Mouse (Mus musculus): ENCODE results near the gene Sytl3. TPM values are rescaled to one million over a fixed set of nuclear protein-coding genes. Genes with fewer than 3 reads are reported as not detected.
"Not testable (repeated sequence)": the region's sequence is repeated elsewhere in the genome, so short reads cannot be mapped to it uniquely, and the experiment has no call there.

Gene Sytl3
- polyA plus RNA-seq, 1 experiment = 0.30 TPM

DNA sequence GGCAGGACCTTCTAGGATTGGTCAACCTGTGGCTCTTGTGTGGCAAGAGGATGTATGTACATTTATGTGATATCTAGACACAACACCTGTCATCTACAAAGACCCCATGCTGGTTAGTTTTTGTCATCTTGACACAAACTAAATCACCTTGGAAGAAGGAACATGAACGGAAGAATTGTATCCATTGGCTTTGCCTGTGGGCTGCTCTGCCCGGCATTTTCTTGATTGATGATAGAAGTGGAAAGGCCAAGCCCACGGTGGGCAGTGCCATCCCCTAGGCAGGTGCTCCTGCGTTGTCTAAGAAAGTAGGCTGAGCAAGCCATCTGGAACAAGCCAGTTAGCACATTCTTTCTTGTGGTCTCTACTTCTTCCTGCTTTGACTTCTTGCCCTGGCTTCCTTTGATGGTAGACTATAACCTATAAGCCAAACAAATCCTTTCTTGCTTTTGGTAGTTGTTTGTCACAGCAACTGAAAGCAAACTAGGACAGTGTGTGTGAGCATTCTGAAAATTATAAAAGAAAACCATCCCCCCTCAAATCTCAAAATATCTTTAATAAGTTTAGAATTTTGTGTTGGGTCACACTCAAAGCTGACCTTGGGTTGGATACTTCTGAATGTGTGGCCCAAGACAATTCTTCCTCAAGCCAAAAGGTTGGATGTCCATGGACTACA lies 27.5 kb downstream of the Sytl3 start:
- not testable (repeated sequence) for DNase-seq (ENCODE audit: extremely low spot score in 1 of 2, low spot score in 1 of 2)

DNA sequence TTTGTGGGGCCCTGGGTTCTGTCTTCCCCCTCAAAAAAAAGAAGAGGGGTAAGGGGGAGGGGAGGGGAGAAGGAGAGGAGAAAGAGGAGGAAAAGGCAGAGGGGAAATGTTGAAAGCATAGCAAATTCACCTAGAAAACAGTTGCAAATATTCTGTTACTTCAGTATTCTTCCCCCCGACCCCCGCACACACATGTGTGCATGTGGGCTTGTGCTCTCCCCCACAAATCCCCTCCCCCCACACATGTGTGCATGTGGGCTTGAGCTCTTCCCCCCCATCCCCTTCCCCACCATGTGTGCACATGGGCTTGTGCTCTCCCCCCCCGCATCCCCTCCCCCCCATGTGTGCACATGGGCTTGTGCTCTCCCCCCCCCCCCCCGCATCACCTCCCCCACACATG lies 30.5 kb downstream of the Sytl3 start:
- DNase-seq (ENCODE audit: extremely low spot score in 1 of 2, low spot score in 1 of 2) = not testable (repeated sequence)

DNA sequence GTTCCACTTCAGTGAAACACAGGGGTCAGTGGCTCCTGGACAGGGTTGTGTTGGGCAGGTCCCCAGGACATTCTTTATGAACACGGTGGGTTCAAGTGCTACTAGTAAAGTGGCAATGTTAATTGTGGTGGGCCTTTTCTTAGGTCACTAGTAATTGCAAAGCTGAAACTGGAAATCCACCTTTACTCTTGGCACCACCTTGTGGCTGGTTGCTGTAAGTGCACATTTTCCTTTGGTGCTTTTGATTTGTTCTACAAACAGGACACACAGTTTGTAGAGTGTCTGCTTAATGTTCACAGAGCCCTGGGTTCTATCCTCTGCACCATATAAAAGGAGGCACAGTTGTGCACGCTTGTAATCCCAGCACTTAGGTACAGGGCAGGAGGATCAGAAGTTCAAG lies 32.7 kb downstream of the Sytl3 start:
- peak; percentile 71 to 98 for DNase-seq (ENCODE audit: extremely low spot score in 1 of 2, low spot score in 1 of 2)

DNA sequence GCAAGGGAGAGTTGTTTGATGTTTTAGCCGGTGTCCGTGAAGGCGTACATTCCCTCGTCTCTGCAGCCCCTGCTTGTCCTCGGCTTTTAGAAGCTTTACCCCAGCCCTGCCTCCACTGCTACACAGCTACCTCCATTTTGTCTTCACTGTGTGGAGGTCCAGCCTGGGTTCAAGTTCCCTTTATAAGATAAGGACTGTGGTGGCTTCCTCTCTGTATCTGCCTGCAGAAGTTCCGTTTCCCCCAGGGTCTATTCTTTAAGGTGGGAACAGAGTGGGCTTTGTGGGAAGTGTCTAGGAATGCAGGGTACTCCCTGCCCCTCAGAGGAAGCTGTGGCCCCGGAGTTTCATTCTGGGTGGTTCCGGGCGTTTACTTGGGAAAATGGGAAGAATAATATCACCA lies 36.8 kb downstream of the Sytl3 start:
- DNase-seq (ENCODE audit: extremely low spot score in 1 of 2, low spot score in 1 of 2) = not testable (repeated sequence)

DNA sequence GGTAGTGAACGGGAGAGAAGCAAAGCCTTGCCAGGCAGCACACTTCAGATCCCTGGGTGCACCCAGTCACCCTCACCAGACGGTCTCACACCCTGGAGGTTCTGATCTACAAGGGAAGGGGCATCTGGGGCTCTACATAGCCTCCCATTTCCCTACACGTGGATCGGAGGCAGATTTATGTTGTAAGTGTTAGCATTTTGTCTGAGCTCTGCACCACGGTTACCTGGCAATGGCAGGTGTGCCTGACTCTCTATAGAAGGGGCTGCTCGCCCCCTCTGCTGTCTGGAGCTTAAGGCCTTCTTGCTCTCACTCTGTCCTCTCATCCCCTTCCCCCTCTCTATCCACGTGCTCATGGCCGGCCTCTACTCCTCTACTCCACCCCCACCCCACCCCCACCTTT lies 37.6 kb downstream of the Sytl3 start:
- DNase-seq (ENCODE audit: extremely low spot score in 1 of 2, low spot score in 1 of 2) = not testable (repeated sequence)

DNA sequence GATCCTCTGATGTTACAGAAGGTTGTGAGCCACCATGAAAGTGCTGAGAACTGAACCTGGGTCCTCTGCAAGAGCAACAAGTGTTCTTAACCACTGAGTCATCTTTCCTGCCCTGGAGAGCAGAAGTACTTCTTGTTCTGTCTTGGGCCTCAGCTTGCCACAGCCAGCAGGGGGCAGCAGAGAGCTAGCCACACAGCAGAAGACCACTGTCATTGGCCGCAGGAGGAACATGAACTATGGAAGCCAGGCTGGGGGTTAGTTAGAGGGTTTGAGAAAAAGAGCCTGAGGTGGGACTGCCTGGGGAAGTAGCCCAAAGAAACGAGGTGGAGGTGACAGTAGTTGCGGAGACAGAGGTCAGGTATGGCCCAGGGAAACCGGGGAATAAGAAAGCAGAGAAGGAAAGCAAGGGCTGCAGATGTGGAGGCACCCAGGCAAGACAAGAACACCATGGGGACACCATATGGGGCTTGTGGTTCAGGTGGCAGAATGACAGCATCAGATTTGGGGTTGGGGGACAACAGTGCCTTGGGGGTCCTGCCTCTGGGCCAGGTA lies 38.4 kb downstream of the Sytl3 start:
- DNase-seq (ENCODE audit: extremely low spot score in 1 of 2, low spot score in 1 of 2) = peak; percentile 58 to 77

DNA sequence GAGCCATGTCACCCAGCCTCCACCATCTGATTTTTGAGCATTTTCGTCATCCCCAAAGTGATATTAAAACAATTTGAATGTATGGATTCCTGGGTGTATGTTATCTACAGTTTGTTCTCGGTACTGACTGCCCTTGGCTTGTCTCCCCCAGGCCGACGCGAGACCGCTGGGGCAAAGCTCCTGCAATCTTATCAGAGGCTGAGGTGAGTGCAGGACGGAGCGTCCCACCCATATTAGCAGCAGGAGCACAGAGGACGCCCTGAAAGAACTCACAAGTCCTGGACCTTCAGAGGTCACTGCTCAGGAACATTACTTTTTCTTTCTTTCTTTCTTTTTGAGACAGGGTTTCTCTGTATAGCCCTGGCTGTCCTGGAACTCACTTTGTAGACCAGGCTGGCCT lies 40.6 kb downstream of the Sytl3 start:
- DNase-seq (ENCODE audit: extremely low spot score in 1 of 2, low spot score in 1 of 2) = not testable (repeated sequence)

DNA sequence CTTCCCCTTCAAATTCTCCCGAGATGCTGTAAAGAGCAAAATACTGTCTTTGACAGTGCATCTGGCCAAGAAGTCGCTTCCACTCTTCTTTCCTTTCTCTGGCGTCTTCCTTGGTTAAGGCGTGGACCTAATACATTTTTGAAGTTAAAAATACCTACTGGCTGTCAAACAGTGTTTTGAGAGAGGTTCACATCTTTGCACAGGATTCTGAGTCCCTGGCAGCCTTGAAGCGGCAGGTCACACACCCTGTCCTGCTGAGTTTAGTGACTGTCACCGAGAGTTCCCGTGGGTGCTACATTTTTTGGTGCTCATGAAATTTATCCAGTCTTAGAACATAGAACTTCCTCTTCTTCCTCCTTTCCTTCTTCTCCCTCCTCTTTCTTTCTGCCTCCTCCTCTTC lies 41.2 kb downstream of the Sytl3 start:
- not testable (repeated sequence) for DNase-seq (ENCODE audit: extremely low spot score in 1 of 2, low spot score in 1 of 2)

DNA sequence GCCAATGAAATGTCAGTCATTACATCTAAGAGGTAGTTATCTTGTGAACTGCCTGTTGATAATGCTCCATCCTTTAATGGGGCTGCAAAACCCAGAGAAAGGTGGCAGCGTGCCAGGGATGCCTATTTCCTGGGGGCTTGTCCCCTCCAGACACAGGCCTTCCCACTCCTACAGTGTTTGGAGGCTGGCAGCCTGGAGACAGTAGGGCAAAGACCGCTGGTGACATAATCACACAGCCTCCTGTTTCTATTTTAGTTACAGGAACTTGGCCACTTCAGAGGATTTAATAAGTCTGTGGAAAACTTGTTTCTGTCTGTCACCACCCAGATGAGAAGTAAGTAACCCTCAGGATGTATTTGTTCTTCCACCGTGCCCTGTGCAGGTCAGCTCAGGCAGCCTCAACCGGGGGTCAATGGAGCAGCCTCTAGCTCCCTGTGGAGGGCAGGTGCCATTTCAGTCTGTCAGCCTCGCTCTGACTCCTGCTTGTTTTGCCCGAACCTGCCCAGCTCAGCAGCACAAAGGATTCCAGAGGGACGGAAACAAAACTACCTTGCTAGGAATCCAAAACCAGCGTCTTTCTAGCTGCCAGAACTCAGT lies 43.8 kb downstream of the Sytl3 start:
- not testable (repeated sequence) for DNase-seq (ENCODE audit: extremely low spot score in 1 of 2, low spot score in 1 of 2)

DNA sequence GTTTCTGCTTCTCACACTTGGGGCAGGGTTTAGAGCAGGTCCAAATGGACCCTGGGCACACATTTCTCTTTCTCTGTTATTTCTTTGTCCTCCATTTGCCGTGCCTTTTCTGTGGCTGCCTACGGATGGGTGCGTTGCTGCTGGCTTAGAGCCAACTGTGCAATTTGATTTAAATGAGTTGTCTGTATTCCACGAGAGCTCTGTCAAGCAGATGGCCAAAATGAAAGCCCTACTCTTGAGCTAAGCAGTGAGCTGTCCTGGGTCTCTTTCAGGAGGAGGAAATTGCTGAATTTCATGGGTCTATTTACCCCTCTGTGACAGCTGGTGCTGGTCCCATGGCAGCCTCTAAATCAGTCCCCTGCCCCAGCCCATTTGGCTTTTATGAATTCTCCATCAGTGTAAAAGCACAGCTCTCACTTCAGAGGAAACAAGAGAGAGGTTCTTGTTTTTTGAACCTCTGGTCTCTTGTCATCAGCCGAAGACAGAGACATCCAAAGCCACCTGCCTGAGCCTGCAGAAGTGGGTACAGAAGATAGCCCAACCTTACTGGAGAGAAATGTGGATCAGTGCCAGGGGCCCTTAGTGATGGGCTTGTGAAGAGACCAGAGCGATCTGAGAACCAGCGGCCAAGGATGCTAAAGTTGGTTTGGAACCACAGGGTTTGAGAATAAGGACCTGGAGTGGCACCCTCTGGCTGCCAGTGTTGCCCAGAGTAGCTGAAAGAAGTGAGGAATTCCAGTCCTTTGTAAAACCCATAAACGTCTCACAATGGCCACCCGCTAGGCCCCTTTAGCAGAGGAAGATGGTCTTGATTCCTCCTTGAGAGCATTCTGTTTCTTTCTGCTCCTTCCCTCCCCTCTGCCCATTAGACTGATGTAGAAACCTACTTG lies 44.7 kb downstream of the Sytl3 start:
- DNase-seq (ENCODE audit: extremely low spot score in 1 of 2, low spot score in 1 of 2) = not testable (repeated sequence)

DNA sequence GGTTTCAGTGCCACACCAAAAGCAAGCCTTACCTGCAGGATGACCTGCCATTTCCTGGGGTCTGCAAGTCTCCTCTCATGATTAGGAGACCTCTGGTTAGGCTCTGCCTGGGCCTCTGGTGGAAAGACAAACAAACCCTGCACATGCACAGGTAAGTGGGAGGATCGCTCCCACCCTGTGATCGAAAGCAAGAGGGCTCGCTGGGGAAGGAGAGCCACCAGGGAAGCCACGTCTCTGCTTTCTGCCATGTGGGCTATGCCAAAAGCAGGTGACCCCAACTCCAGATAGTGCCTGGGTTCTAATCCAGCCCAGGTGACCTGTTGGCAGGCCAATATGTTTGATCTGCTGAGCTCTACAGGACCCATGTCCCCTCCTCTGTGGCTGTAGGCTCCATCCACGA lies 47.6 kb downstream of the Sytl3 start:
- DNase-seq (ENCODE audit: extremely low spot score in 1 of 2, low spot score in 1 of 2) = not testable (repeated sequence)

DNA sequence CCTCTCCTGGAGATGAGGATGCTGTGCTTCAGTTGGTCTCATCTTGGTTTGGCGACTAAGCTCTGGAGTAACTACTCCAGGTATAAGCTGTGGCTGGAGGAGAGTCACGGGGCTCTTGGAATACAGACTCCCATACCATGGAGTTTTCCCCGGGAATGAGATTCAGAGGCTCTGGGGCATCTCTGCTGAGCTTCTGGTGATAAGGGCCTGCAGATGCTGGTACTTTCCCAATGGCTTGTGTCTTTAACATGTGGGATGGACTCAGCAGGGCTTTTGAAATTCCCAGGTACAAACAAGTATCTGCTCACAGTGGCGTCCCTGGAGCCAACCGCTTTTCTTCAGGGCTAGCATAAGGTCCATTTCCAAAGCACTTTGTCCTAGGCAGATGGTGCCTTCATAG lies 48.5 kb downstream of the Sytl3 start:
- DNase-seq (ENCODE audit: extremely low spot score in 1 of 2, low spot score in 1 of 2) = not testable (repeated sequence)

DNA sequence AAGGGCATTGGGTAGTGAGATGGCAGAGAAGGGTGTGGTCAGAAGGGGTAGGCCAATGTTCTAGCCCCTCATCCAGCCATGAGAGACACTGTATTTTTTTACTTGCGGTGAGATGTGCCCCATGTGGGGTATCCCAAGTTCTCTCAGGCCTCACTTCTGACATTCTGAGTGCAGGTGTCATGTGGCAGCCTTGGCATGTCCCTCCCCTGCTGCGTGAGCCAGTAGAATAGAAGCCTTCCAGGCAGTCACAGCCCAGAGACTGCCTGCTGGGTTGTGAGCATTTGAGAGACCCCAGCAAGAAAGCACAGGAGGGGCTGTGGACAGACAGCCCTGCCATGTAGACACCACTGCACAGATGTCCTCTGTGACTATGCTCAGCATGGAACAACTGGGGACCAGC lies 49.3 kb downstream of the Sytl3 start:
- DNase-seq (ENCODE audit: extremely low spot score in 1 of 2, low spot score in 1 of 2) = not testable (repeated sequence)

DNA sequence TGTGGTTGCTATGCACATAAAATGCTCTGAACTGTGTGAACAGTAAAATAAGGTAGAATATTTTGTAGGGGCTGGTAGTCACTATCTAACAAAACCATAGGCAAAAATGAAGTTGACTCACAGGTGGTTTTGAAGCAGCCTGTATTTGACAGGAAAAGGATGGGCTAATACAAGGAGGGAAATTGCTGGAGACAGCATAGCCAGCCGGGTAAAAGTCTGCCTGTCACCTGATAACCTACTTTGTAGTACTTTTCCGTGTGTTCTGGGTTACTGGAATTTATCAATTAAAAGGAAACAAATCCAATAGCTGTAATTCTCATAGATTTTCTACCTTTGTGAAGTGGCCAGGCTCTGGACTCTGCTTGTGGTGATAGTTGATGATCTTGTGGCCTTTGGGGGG lies 54.6 kb downstream of the Sytl3 start:
- not testable (repeated sequence) for DNase-seq (ENCODE audit: extremely low spot score in 1 of 2, low spot score in 1 of 2)

DNA sequence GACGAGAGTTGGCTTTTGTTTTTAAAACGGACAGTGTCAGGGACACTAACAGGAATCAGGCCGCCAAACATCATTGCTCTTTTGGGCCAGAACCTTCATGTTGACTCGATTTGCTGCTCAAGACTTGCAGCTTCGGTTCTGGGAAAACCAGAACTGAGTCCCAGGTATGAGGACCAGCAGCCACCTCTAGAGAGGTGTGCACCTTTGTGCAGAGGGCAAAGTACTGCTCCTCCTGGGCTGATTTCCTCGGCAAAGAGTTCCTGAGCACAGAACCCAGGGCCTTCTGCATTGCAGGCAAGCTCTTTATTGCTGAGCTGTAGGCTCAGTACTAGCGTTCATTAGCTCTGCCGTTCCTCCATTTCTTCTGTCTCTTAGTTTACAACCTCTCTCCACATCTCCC lies 55.1 kb downstream of the Sytl3 start:
- not testable (repeated sequence) for DNase-seq (ENCODE audit: extremely low spot score in 1 of 2, low spot score in 1 of 2)

DNA sequence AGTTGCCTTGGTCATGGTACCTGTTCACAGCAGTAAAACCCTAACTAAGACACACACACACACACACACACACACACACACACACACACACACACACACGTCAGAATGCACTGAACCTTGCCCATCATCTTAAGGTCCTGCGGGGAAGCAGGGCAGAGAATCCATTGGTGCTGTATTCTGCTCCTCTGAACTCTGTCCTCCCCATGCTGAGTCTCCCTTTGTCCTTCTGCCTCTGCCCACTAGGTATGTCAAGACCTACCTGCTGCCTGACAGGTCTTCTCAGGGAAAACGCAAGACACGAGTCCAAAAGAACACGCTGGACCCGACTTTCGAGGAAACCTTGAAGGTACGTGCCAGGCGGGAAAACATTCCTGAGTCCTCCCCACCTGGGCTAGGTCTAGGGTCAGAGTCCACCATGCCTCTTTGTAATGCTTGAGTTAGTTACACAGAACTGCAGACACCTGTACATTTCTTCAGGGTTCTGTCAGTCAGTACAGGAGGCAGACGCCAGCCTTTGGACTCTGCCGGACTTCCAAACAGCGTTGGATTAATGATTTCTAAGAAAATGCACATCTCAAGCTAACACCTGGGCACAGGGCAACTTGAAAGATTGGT lies 69.2 kb downstream of the Sytl3 start:
- no peak for DNase-seq (ENCODE audit: extremely low spot score in 1 of 2, low spot score in 1 of 2)

DNA sequence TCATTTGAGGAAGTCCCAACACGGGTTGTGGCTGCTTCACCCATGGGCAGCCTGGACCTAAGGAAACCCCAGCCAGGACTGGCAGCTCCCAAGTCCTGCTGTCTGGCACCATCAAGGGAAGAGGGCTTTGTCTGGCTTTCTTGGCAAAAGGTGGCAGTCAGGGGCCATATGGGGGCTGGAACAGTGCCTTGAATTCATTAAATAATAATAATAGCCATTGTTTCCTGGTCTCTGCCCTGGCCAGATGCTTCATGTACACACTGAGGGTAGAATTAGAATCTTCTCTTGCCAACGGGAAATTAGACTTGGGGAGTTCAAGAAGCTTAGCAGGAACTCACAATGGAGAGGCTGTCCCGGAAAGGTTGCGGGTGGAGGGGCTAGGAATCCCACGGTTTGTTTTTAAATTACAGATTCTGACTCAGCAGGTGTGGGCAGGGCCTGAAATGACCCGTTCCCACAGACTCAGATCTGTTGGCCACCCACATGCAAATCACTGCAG lies 70.4 kb downstream of the Sytl3 start:
- DNase-seq (ENCODE audit: extremely low spot score in 1 of 2, low spot score in 1 of 2) = peak in 1 of 2 experiments; percentile 11

DNA sequence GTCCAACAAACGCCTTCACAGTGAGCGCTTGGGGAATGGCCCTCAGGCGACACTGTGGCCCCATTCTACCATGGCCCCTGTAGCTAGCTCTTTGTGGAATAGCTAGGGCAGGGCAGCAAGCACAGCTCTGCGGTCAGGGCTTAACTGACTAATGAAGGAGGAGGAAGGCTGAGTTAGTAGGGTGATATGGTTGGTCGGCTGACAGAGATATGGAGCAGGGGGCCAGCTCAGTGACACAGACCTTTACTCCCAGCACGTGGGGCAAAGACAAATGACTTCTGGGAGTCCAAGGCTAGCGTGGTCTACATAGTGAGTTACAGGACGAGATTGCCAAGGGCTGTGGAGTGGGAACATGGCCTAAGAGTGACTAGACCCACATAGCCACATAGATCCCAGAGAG lies 72.2 kb downstream of the Sytl3 start:
- no peak for DNase-seq (ENCODE audit: extremely low spot score in 1 of 2, low spot score in 1 of 2)

DNA sequence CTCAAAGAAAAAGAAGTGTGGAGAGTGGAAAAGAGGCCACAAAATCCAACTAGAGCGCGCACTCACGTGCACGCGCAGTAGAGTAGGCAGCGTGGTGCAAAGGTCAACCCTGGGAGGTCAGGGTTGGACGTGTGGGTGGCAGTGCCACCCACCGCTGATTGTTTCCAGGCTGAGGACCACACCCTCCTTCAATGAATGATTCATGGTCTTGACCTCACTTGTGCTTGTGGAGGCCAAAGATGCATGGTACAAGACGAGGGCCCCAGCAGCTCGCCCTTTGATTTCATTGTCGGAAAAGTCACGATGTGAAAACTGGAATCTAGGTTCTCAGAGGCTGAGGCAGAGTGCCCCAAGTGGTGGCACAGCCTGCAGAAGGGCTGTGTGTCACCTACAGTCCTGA lies 72.7 kb downstream of the Sytl3 start:
- DNase-seq (ENCODE audit: extremely low spot score in 1 of 2, low spot score in 1 of 2) = no peak

DNA sequence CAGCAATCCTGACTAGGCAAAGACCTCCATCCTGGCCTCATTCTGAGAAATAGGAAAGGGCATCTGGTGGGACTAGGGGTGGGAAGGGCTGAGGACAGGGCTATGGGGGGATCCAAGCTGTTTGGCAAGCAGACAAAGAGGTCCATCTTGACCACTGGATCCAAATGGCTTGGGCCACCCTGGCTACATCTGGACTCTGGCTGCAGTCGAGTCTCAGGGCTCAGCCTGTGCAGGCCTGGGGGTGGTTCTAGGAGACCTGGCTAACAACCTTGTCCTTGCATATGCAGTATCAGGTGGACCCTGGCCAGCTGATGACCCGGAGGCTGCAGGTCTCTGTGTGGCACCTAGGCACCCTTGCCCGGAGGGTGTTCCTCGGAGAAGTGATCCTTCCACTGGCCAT lies 73.8 kb downstream of the Sytl3 start:
- no peak for DNase-seq (ENCODE audit: extremely low spot score in 1 of 2, low spot score in 1 of 2)
